Mouse (Mus musculus) limb, embryonic 14.5 days (tissue): ENCODE measurements at regions not wholly inside any gene's neighbourhood (a gene's known extent, or its start where the extent isn't known, plus 50 kb on each side); places are given as distances from the start of the nearest gene placed in this dataset.

Source experiments
- ATAC-seq: fragments of 200-750 bp; cut with Nextera tagmentation; 2 replicates; pipeline ENCODE4 v1.8.0; 2017; ENCODE audit warnings: low read depth, moderate number of reproducible peaks, moderate TSS enrichment; ENCODE audit not compliant: low FRiP score
- DNase-seq: peaks from one replicate; pipeline ENCODE4 v3.0.0-alpha.2; 2015; ENCODE audit warnings: low spot score
- H3K27ac ChIP-seq: fragments of 300-500 bp; sonication (generic); replicated peaks from 2 replicates; pipeline ENCODE4 v1.5.1; 2014; ENCODE audit warnings: low read depth, mild to moderate bottlenecking, low read length, moderate library complexity, mixed read lengths
- H3K27me3 ChIP-seq: fragments of 300-500 bp; sonication (generic); 2 replicates; pipeline ENCODE4 v1.6.1; 2014; ENCODE audit warnings: low read length, mixed read lengths; ENCODE audit not compliant: control insufficient read depth, insufficient read depth
- H3K36me3 ChIP-seq: fragments of 300-500 bp; sonication (generic); 2 replicates; pipeline ENCODE4 v1.6.1; 2014; ENCODE audit warnings: mild to moderate bottlenecking, low read length, moderate library complexity, mixed read lengths; ENCODE audit not compliant: control insufficient read depth, insufficient read depth
- H3K4me1 ChIP-seq: fragments of 300-500 bp; sonication (generic); 2 replicates; pipeline ENCODE4 v1.6.1; 2014; ENCODE audit warnings: antibody characterized with exemption, low read length, mixed read lengths; ENCODE audit not compliant: control insufficient read depth, insufficient read depth
- H3K4me2 ChIP-seq: fragments of 300-500 bp; sonication (generic); replicated peaks from 2 replicates; pipeline ENCODE4 v1.6.1; 2014; ENCODE audit warnings: low read depth, mild to moderate bottlenecking, low read length, moderate library complexity; ENCODE audit not compliant: severe bottlenecking
- H3K4me3 ChIP-seq: fragments of 300-500 bp; sonication (generic); replicated peaks from 2 replicates; pipeline ENCODE4 v1.5.1; 2014; ENCODE audit warnings: low read length
- H3K9ac ChIP-seq: fragments of 300-500 bp; sonication (generic); 2 replicates; pipeline ENCODE4 v1.6.1; 2014; ENCODE audit warnings: mild to moderate bottlenecking, low read depth, low read length, moderate library complexity; ENCODE audit not compliant: severe bottlenecking
- H3K9me3 ChIP-seq: fragments of 300-500 bp; sonication (generic); 2 replicates; pipeline ENCODE4 v1.6.1; 2016; ENCODE audit warnings: low read length; ENCODE audit not compliant: control insufficient read depth
- POLR2A ChIP-seq: fragments of 200-500 bp; IDR thresholded peaks from 2 replicates; pipeline ENCODE4 v1.8.0; 2012; ENCODE audit warnings: inconsistent platforms, mild to moderate bottlenecking, moderate library complexity, borderline replicate concordance; ENCODE audit not compliant: insufficient read depth, insufficient read length; ENCODE audit errors: extremely low read depth
- WGBS: fragments of 180-500 bp; shearing (Covaris S2); extraction: QIAGEN DNeasy Blood & Tissue Kit; methylation state at CpG from one replicate; pipeline ENCODE4 v1.1.7; 2014; 5-methylcytosine and 5-hydroxymethylcytosine counted together

DNA sequence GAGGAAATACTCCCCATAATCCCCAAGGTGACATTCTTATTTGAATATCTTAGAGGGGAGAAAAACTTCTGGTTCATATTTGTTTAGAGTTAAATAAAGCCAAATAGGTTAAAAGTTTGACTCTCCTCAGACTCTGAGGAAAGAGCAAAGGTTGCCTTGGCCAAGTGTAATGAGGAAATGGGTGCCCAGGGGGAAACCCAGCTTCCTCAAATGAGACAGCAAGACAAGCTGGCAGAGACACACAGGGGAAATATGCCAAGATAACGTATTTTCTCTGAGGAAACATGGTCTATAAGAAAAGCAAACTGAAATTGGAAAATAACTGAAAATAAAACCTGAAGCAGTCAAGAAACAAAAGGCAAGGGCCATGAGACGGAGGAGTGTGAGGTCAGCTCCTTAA lies 1632.6 kb upstream of the Pabpc4l start:
- Histone ChIP-seq H3K4me1 (no peaks in the 10 kb centered on the region), H3K4me2 (no peak overlapping the region), H3K9ac (no peak overlapping the region), H3K27ac (no peak overlapping the region), H3K9me3 (no peaks in the 10 kb centered on the region), H3K36me3 (no peaks in the 10 kb centered on the region), H3K27me3 (no peaks in the 10 kb centered on the region), H3K4me3 (no peak overlapping the region)
- 74% methylated on average over 2 of the region's 2 CpGs for WGBS
- DNase-seq (no peak), ATAC-seq (no peak)
- no peak for TF ChIP-seq POLR2A

DNA sequence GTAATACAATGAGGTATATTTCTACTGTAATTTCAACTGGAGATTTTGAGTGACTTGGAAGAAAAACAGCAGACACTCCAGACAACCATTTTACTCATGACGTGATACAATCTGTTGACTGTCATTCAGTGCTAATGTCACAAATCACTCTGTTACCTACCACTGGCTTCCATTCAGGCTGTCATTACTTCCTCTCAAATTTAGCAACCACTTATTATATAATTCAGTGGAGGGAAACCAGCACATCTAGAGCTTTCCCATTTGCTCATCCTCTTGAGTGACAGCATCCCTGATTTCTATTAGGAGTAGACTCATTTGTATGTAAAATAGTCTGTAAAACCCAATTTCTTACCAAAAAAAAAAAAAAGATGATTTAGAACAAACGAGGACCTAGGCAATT lies 1627.3 kb upstream of the Pabpc4l start:
- H3K36me3 ChIP-seq = no peaks in the 10 kb centered on the region
- no peak overlapping the region for H3K4me2 ChIP-seq
- WGBS = 65% methylated on average over 2 of the region's 2 CpGs
- H3K27me3 ChIP-seq = no peaks in the 10 kb centered on the region
- H3K9me3 ChIP-seq = no peaks in the 10 kb centered on the region
- H3K9ac ChIP-seq = no peak overlapping the region
- H3K27ac ChIP-seq = no peak overlapping the region
- no peak for TF ChIP-seq POLR2A
- H3K4me3 ChIP-seq = no peak overlapping the region
- ATAC-seq (no peak), DNase-seq (no peak)
- no peaks in the 10 kb centered on the region for H3K4me1 ChIP-seq

DNA sequence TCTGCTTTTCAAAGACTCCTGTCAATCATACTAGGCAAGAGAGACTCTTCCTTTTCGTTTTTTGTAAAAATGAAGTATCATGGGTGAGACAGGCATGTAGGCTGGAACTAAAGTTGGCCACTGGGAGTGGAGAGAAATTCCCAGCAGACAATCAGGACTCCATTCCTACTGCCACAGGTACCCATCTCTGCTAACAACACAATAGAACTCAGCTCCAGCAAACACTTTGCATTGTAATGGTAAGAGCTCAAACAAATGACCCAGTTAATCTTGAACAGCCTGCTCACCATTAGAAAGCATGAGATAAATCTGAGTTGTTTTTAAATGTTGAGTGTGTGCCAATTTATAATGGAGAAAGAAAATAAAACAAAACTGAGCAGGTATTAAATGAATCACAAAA lies 1620.6 kb upstream of the Pabpc4l start:
- no peak overlapping the region for H3K4me3 ChIP-seq
- H3K9me3 ChIP-seq = no peaks in the 10 kb centered on the region
- H3K9ac ChIP-seq = no peak overlapping the region

More for the DNA sequence above, 1620.6 kb upstream of the Pabpc4l start:
- H3K4me2 ChIP-seq = no peak overlapping the region
- no peak overlapping the region for H3K27ac ChIP-seq
- WGBS = 52% methylated on average over 1 of the region's 1 CpGs
- no peaks in the 10 kb centered on the region for H3K27me3 ChIP-seq
- H3K4me1 ChIP-seq = no peaks in the 10 kb centered on the region
- no peak for ATAC-seq
- H3K36me3 ChIP-seq = no peaks in the 10 kb centered on the region
- DNase-seq = no peak
- no peak for TF ChIP-seq POLR2A
